Mouse (Mus musculus): ENCODE measurements around the gene Galnt18. TPM values are rescaled to one million over a fixed set of nuclear protein-coding genes. Genes with fewer than 3 reads are reported as not detected.

The Galnt18 gene
- polyA plus RNA-seq, 1 experiment from 2014 or later, result 5.2 TPM

DNA sequence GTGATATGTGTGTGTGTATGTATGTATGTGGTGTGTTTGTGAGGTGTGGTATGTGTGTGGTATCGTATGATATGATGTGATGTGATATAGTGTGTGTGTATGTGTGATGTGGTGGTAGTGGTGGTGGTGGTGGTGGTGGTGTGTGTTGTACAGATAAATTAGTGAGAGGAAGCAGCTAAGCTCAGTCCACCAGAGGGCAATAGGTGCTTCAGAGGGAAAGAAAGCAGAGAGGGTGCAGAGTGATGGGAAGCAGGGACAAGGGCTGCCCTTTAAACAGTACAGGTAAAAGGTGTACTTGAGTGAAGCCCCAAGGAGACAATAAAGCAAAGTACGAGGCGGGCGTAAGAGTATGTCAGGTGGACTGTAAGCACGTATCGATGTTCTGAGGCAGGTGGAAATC lies 186.1 kb downstream of the Galnt18 start:
- Histone ChIP-seq H3K9ac (ENCODE audit: low read depth, low read length) (no peak overlapping the region), H3K4me1 (replicated peaks; ENCODE audit: control insufficient read depth, insufficient read depth, low read length) (no peaks in the 10 kb centered on the region), H3K4me2 (replicated peaks; ENCODE audit: low read depth, low read length) (no peak overlapping the region), H3K4me3 (ENCODE audit: low read depth, low read length) (no peak overlapping the region), H3K9me3 (ENCODE audit: control insufficient read depth, low read length) (no peaks in the 10 kb centered on the region), H3K36me3 (ENCODE audit: control insufficient read depth, insufficient read depth, low read length) (no peaks in the 10 kb centered on the region), H3K27me3 (ENCODE audit: control insufficient read depth, insufficient read depth, low read length) (no peaks in the 10 kb centered on the region), H3K27ac (ENCODE audit: low read depth, low read length) (no peak overlapping the region)
- 89% methylated on average over 6 of the region's 6 CpGs for WGBS
- DNase-seq (ENCODE audit: low spot score), result no peak
- ATAC-seq (ENCODE audit: low FRiP score), result no peak

DNA sequence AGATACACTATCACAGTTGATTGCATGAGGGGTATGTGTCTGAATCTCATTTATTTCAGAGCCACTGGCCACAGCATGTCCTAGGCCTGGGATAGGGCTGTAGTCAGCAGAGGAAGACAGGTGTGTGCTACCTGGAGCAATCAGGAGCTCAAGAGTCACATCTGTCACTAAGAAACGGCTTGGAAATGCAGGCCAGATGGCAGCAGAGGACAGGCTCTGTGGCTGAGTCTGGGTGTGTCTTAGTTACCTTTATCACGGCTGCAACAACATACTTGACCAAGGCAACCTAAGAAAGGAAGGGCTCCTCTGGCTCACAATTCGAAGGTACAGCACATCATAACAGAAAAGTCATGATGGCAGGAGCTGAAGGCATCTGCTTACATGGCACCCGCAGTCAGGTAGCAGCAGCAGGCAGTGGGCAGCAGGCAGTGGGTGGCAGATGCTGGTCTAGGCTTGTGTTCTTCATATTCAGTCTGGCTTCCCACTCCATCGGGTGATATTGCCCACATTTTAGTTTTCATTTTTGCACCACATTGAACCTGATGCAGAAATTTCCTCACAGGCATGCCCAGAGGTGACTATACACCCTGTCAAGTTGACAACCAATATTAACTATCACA lies 190.2 kb downstream of the Galnt18 start:
- DNase-seq (ENCODE audit: low spot score) (no peak), ATAC-seq (ENCODE audit: low FRiP score) (no peak)
- Histone ChIP-seq H3K4me1 (replicated peaks; ENCODE audit: control insufficient read depth, insufficient read depth, low read length) (no peaks in the 10 kb centered on the region), H3K27ac (ENCODE audit: low read depth, low read length) (no peak overlapping the region), H3K9me3 (ENCODE audit: control insufficient read depth, low read length) (no peaks in the 10 kb centered on the region), H3K27me3 (ENCODE audit: control insufficient read depth, insufficient read depth, low read length) (no peaks in the 10 kb centered on the region), H3K9ac (ENCODE audit: low read depth, low read length) (no peak overlapping the region), H3K4me3 (ENCODE audit: low read depth, low read length) (no peak overlapping the region), H3K36me3 (ENCODE audit: control insufficient read depth, insufficient read depth, low read length) (no peaks in the 10 kb centered on the region), H3K4me2 (replicated peaks; ENCODE audit: low read depth, low read length) (no peak overlapping the region)
- WGBS, result 82% methylated on average over 5 of the region's 5 CpGs

DNA sequence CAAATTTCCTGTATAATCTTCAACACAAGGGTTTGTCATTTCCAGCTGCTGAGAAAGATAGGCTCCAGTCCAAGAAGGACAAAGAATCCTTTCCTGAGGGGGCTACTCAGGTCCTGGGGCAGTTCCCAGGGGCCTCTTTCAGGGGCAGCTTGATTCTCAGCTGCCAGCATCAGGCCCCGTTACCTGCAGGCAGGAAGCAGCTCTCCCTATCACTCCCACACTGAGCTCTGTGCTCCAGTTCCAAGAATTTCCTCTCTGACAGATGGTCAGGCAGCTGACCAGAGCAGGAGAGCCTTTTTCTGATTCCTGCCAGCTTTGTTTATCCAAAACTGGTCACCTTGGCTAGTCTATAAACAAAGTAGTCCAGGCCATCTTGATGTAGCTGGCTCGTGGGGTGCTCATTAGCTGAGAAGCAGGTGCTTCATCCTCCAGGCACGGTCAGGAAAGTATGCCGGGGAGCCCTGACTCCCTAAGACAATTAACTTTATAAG lies 191.4 kb downstream of the Galnt18 start:
- Histone ChIP-seq H3K27ac (ENCODE audit: low read depth, low read length) (no peak overlapping the region), H3K9me3 (ENCODE audit: control insufficient read depth, low read length) (no peaks in the 10 kb centered on the region), H3K27me3 (ENCODE audit: control insufficient read depth, insufficient read depth, low read length) (no peaks in the 10 kb centered on the region), H3K36me3 (ENCODE audit: control insufficient read depth, insufficient read depth, low read length) (no peaks in the 10 kb centered on the region), H3K9ac (ENCODE audit: low read depth, low read length) (no peak overlapping the region), H3K4me3 (ENCODE audit: low read depth, low read length) (no peak overlapping the region), H3K4me2 (replicated peaks; ENCODE audit: low read depth, low read length) (no peak overlapping the region), H3K4me1 (replicated peaks; ENCODE audit: control insufficient read depth, insufficient read depth, low read length) (no peaks in the 10 kb centered on the region)
- WGBS, result 80% methylated on average over 4 of the region's 4 CpGs
- no peak for DNase-seq (ENCODE audit: low spot score)
- no peak for ATAC-seq (ENCODE audit: low FRiP score)

DNA sequence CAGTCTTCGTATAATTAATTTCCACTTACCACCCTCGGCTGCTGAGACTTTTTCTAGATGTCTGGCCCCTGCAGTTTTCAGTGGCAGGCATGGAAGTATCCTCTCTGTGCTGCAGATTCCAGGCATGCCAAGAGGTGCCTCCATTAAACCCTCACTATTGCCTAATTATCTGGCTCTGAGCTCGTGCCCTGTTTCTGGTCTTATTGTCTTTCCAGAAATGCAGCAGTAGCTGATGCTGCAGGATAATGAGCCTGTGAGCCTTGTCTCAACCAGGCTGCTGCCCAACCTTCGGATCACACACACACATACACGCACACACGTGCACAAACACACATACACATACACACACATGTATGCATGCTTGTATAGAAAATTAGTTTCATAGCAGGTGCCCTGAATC lies 199.2 kb downstream of the Galnt18 start:
- Histone ChIP-seq H3K27me3 (ENCODE audit: control insufficient read depth, insufficient read depth, low read length) (no peaks in the 10 kb centered on the region), H3K9ac (ENCODE audit: low read depth, low read length) (no peak overlapping the region), H3K4me3 (ENCODE audit: low read depth, low read length) (no peak overlapping the region), H3K4me1 (replicated peaks; ENCODE audit: control insufficient read depth, insufficient read depth, low read length) (no peaks in the 10 kb centered on the region), H3K36me3 (ENCODE audit: control insufficient read depth, insufficient read depth, low read length) (no peaks in the 10 kb centered on the region), H3K9me3 (ENCODE audit: control insufficient read depth, low read length) (no peaks in the 10 kb centered on the region), H3K27ac (ENCODE audit: low read depth, low read length) (no peak overlapping the region), H3K4me2 (replicated peaks; ENCODE audit: low read depth, low read length) (no peak overlapping the region)
- WGBS, result 79% methylated on average over 6 of the region's 6 CpGs
- DNase-seq (ENCODE audit: low spot score) (no peak), ATAC-seq (ENCODE audit: low FRiP score) (no peak)

DNA sequence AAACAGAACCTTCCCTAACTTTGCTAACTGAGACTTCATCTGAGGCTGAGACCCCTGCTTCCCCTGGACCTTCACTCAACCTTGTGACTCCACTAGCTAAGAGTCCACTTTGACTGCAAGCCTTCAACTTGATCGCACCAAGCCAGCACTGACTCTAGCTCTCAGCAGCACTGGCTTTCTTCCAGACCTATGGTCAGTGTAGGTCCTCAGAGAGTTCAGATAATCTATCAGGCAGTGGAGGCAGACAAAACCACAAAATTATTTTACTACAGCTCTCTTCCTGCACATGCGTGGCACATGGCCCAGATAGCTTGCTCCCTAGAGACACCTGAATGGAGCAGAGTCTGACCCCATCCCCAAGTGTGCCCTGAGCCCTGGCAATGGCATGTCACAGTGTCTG lies 204.7 kb downstream of the Galnt18 start:
- Histone ChIP-seq H3K4me2 (replicated peaks; ENCODE audit: low read depth, low read length) (no peak overlapping the region), H3K4me1 (replicated peaks; ENCODE audit: control insufficient read depth, insufficient read depth, low read length) (no peaks in the 10 kb centered on the region), H3K36me3 (ENCODE audit: control insufficient read depth, insufficient read depth, low read length) (no peaks in the 10 kb centered on the region), H3K9ac (ENCODE audit: low read depth, low read length) (no peak overlapping the region), H3K27me3 (ENCODE audit: control insufficient read depth, insufficient read depth, low read length) (no peaks in the 10 kb centered on the region), H3K4me3 (ENCODE audit: low read depth, low read length) (no peak overlapping the region), H3K27ac (ENCODE audit: low read depth, low read length) (no peak overlapping the region), H3K9me3 (ENCODE audit: control insufficient read depth, low read length) (no peaks in the 10 kb centered on the region)
- 70% methylated on average over 2 of the region's 2 CpGs for whole genome bisulfite sequencing
- DNase-seq (ENCODE audit: low spot score) (no peak), ATAC-seq (ENCODE audit: low FRiP score) (no peak)

DNA sequence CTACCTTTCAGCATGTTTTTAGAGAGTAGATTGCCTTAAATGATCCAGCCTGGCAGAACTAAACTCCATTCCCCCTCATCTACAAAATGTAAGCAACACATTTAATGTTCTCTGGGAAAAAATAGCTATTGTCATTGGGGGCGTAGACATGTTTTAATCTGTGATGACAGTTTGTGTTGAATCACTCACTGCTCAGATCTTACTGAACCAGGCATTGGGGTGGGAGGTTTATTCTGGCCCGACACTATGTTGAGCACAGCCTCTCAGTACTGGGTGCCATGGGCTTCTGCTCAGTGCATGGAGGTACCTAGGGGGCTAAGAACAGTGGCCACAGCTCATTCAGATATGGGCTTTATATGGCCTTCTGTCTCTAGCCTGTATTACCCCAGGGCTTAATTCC lies 207.4 kb downstream of the Galnt18 start:
- DNase-seq (ENCODE audit: low spot score) (no peak), ATAC-seq (ENCODE audit: low FRiP score) (no peak)
- WGBS, result 96% methylated on average over 2 of the region's 2 CpGs
- no peaks in the 10 kb centered on the region for H3K4me1 ChIP-seq (replicated peaks; ENCODE audit: control insufficient read depth, insufficient read depth, low read length)
- H3K36me3 ChIP-seq (ENCODE audit: control insufficient read depth, insufficient read depth, low read length), result no peaks in the 10 kb centered on the region
- H3K4me2 ChIP-seq (replicated peaks; ENCODE audit: low read depth, low read length), result no peak overlapping the region
- H3K9me3 ChIP-seq (ENCODE audit: control insufficient read depth, low read length), result no peaks in the 10 kb centered on the region
- no peaks in the 10 kb centered on the region for H3K27me3 ChIP-seq (ENCODE audit: control insufficient read depth, insufficient read depth, low read length)
- H3K27ac ChIP-seq (ENCODE audit: low read depth, low read length), result no peak overlapping the region
- H3K9ac ChIP-seq (ENCODE audit: low read depth, low read length), result no peak overlapping the region
- no peak overlapping the region for H3K4me3 ChIP-seq (ENCODE audit: low read depth, low read length)

DNA sequence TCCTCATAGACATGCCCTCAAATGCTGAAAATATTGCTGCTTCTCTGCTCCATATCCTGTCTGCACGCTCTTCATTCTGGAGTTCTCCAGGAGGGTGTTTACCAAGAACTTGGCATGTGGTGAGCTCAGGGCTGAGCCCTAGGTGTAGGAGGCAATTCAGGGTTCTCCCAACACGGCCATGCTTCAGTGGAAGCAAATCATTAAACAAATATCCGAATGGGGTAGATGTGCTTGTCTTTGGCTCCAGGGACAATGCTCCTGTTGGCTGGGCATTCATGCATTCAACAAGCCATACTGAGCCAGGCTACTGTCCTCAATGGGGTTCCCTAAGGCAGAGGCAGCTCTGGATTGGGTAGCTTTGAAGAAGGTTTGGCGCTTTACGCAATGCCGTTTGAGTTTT lies 212.9 kb downstream of the Galnt18 start:
- no peak for ATAC-seq (ENCODE audit: low FRiP score)

DNA sequence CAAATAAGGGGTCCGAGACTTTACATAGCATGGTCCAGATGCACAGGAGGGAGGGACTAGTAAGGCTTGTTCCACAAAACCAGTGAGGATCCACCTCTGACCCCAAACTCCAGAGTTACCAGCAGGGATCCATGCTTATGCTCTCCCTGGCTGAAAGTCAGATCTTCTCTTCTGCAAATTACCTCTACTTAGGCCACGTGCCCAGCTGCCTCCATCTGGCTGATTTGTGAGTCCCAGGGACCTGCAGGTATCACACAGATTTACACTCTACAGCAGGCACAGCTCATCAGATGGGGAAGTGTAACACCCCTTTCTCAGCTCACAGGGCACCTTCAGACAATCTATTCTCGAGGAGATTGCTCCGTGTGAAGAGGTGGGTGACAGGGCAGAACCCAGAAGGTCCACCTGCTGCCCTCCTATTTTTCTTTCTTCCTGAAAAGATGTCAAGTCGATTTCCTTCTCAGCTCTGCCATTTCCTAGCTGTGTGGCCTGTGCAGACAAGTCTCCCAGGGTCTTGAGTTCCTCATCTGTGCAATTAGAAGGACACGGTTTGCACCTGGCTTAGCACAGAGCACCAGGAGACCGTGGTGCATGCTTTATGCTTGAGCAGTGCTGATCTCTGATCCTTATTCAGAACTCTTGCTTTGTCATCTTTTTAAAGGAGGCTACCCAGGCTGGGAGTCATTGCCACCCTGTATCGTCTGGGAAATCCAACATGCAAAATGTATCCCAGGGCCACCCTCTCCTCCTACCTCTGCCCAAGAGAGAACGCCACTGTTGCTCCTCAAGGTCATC lies 216.3 kb downstream of the Galnt18 start:
- H3K36me3 ChIP-seq (ENCODE audit: control insufficient read depth, insufficient read depth, low read length), result no peaks in the 10 kb centered on the region
- 0 out of 2 replicates have a peak, but pooled peaks cover 3% of the 10 kb centered on the region for H3K9me3 ChIP-seq (ENCODE audit: control insufficient read depth, low read length)
- H3K4me1 ChIP-seq (replicated peaks; ENCODE audit: control insufficient read depth, insufficient read depth, low read length), result no peaks in the 10 kb centered on the region
- no peak overlapping the region for H3K27ac ChIP-seq (ENCODE audit: low read depth, low read length)
- no peaks in the 10 kb centered on the region for H3K27me3 ChIP-seq (ENCODE audit: control insufficient read depth, insufficient read depth, low read length)
- no peak overlapping the region for H3K9ac ChIP-seq (ENCODE audit: low read depth, low read length)
- no peak for DNase-seq (ENCODE audit: low spot score)
- H3K4me2 ChIP-seq (replicated peaks; ENCODE audit: low read depth, low read length), result no peak overlapping the region
- ATAC-seq (ENCODE audit: low FRiP score), result no peak
- 81% methylated on average over 9 of the region's 9 CpGs for whole genome bisulfite sequencing
- no peak overlapping the region for H3K4me3 ChIP-seq (ENCODE audit: low read depth, low read length)

More for the DNA sequence above, 212.9 kb downstream of the Galnt18 start:
- DNase-seq (ENCODE audit: low spot score), result no peak
- no peak overlapping the region for H3K4me3 ChIP-seq (ENCODE audit: low read depth, low read length)
- no peak overlapping the region for H3K4me2 ChIP-seq (replicated peaks; ENCODE audit: low read depth, low read length)
- no peak overlapping the region for H3K27ac ChIP-seq (ENCODE audit: low read depth, low read length)
- H3K36me3 ChIP-seq (ENCODE audit: control insufficient read depth, insufficient read depth, low read length), result no peaks in the 10 kb centered on the region
- H3K9ac ChIP-seq (ENCODE audit: low read depth, low read length), result no peak overlapping the region
- 80% methylated on average over 6 of the region's 6 CpGs for WGBS
- H3K27me3 ChIP-seq (ENCODE audit: control insufficient read depth, insufficient read depth, low read length), result no peaks in the 10 kb centered on the region
- H3K4me1 ChIP-seq (replicated peaks; ENCODE audit: control insufficient read depth, insufficient read depth, low read length), result no peaks in the 10 kb centered on the region
- no peaks in the 10 kb centered on the region for H3K9me3 ChIP-seq (ENCODE audit: control insufficient read depth, low read length)

DNA sequence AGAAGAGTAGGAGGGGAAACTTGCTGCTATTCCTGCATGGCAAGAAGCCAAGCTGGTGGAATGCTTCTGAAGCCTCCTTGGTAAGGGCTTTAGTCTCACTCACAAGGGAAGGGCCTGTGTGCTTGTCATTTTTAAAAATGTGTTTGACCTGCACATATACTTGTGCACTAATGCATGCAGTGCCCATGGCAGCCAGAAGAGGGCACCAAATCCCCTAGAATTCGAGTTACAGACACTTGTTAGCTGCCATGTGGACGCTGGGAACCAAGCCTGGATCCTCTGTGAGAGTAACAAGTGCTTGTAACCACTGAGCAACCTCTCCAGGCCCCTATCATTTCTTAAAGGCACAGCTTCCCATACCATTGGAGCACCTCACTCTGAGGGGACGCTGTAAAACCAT lies 219.7 kb downstream of the Galnt18 start:
- Histone ChIP-seq H3K27me3 (ENCODE audit: control insufficient read depth, insufficient read depth, low read length) (no peaks in the 10 kb centered on the region), H3K9ac (ENCODE audit: low read depth, low read length) (no peak overlapping the region), H3K4me1 (replicated peaks; ENCODE audit: control insufficient read depth, insufficient read depth, low read length) (no peaks in the 10 kb centered on the region), H3K4me2 (replicated peaks; ENCODE audit: low read depth, low read length) (no peak overlapping the region), H3K27ac (ENCODE audit: low read depth, low read length) (no peak overlapping the region), H3K4me3 (ENCODE audit: low read depth, low read length) (no peak overlapping the region), H3K9me3 (ENCODE audit: control insufficient read depth, low read length) (0 out of 2 replicates have a peak, but pooled peaks cover 3% of the 10 kb centered on the region), H3K36me3 (ENCODE audit: control insufficient read depth, insufficient read depth, low read length) (no peaks in the 10 kb centered on the region)
- WGBS, result 87% methylated on average over 3 of the region's 3 CpGs
- no peak for ATAC-seq (ENCODE audit: low FRiP score)
- no peak for DNase-seq (ENCODE audit: low spot score)
